Mouse (Mus musculus): ENCODE data around the gene Asb13. TPM values are rescaled to one million over a fixed set of nuclear protein-coding genes. Genes with fewer than 3 reads are reported as not detected.

Asb13 gene
- polyA plus RNA-seq, 1 experiment from 2014 or later: 15.3 TPM

GRCm38 (mm10) chr13:3667288-3667873 is 33.5 kb downstream of the Asb13 start:
- no peak overlapping the region for H3K4me3 ChIP-seq (replicated peaks)
- 85% methylated on average over 5 of the region's 5 CpGs for WGBS
- H3K4me2 ChIP-seq: no peak overlapping the region

GRCm38 (mm10) chr13:3668068-3668467 is 34.2 kb downstream of the Asb13 start:
- Histone ChIP-seq H3K27ac (replicated peaks) (no peak overlapping the region), H3K9ac (replicated peaks) (no peak overlapping the region), H3K9me3 (replicated peaks) (0 out of 2 replicates have a peak, but pooled peaks cover 3% of the 10 kb centered on the region), H3K4me3 (replicated peaks) (no peak overlapping the region), H3K36me3 (no peaks in the 10 kb centered on the region), H3K4me2 (no peak overlapping the region), H3K27me3 (replicated peaks) (no peaks in the 10 kb centered on the region), H3K4me1 (no peaks in the 10 kb centered on the region)
- ATAC-seq (ENCODE audit: low FRiP score): no peak
- WGBS: 92% methylated on average over 3 of the region's 3 CpGs

More at GRCm38 (mm10) chr13:3667288-3667873, 33.5 kb downstream of the Asb13 start:
- Histone ChIP-seq H3K9ac (replicated peaks) (no peak overlapping the region), H3K27me3 (replicated peaks) (no peaks in the 10 kb centered on the region), H3K27ac (replicated peaks) (no peak overlapping the region), H3K9me3 (replicated peaks) (0 out of 2 replicates have a peak, but pooled peaks cover 3% of the 10 kb centered on the region), H3K4me1 (no peaks in the 10 kb centered on the region), H3K36me3 (no peaks in the 10 kb centered on the region)
- no peak for ATAC-seq (ENCODE audit: low FRiP score)

GRCm38 (mm10) chr13:3669611-3670010 is 35.8 kb downstream of the Asb13 start:
- no peak overlapping the region for H3K4me3 ChIP-seq (replicated peaks)
- H3K9ac ChIP-seq (replicated peaks): no peak overlapping the region
- H3K27ac ChIP-seq (replicated peaks): no peak overlapping the region
- no peaks in the 10 kb centered on the region for H3K27me3 ChIP-seq (replicated peaks)
- no peak for ATAC-seq (ENCODE audit: low FRiP score)
- 83% methylated on average over 1 of the region's 1 CpGs for WGBS
- 0 out of 2 replicates have a peak, but pooled peaks cover 3% of the 10 kb centered on the region for H3K9me3 ChIP-seq (replicated peaks)
- H3K4me1 ChIP-seq: no peaks in the 10 kb centered on the region
- no peak overlapping the region for H3K4me2 ChIP-seq
- H3K36me3 ChIP-seq: no peaks in the 10 kb centered on the region

- H3K36me3 ChIP-seq: no peaks in the 10 kb centered on the region
- no peak for ATAC-seq (ENCODE audit: low FRiP score)
- 75% methylated on average over 1 of the region's 1 CpGs for WGBS
- no peak overlapping the region for H3K9ac ChIP-seq (replicated peaks)
- H3K4me3 ChIP-seq (replicated peaks): no peak overlapping the region
- H3K4me2 ChIP-seq: no peak overlapping the region
- H3K4me1 ChIP-seq: no peaks in the 10 kb centered on the region
- 0 out of 2 replicates have a peak, but pooled peaks cover 3% of the 10 kb centered on the region for H3K9me3 ChIP-seq (replicated peaks)
- H3K27me3 ChIP-seq (replicated peaks): no peaks in the 10 kb centered on the region
- no peak overlapping the region for H3K27ac ChIP-seq (replicated peaks)
Measured at GRCm38 (mm10) chr13:3670039-3670438, 36.2 kb downstream of the Asb13 start.

GRCm38 (mm10) chr13:3673151-3673550 is 39.3 kb downstream of the Asb13 start:
- Histone ChIP-seq H3K9me3 (replicated peaks) (0 out of 2 replicates have a peak, but pooled peaks cover 3% of the 10 kb centered on the region), H3K27me3 (replicated peaks) (no peaks in the 10 kb centered on the region), H3K36me3 (no peaks in the 10 kb centered on the region), H3K4me1 (no peaks in the 10 kb centered on the region), H3K27ac (replicated peaks) (no peak overlapping the region), H3K9ac (replicated peaks) (no peak overlapping the region), H3K4me3 (replicated peaks) (no peak overlapping the region), H3K4me2 (no peak overlapping the region)
- 79% methylated on average over 3 of the region's 3 CpGs for WGBS
- ATAC-seq (ENCODE audit: low FRiP score): no peak

GRCm38 (mm10) chr13:3673622-3674021 is 39.8 kb downstream of the Asb13 start:
- ATAC-seq (ENCODE audit: low FRiP score): no peak
- no peak overlapping the region for H3K4me3 ChIP-seq (replicated peaks)

GRCm38 (mm10) chr13:3675855-3676254 is 42.0 kb downstream of the Asb13 start:
- H3K9me3 ChIP-seq (replicated peaks): 0 out of 2 replicates have a peak, but pooled peaks cover 3% of the 10 kb centered on the region
- H3K27me3 ChIP-seq (replicated peaks): no peaks in the 10 kb centered on the region
- no peaks in the 10 kb centered on the region for H3K36me3 ChIP-seq
- H3K9ac ChIP-seq (replicated peaks): no peak overlapping the region
- H3K4me3 ChIP-seq (replicated peaks): no peak overlapping the region
- H3K4me1 ChIP-seq: no peaks in the 10 kb centered on the region
- no peak for ATAC-seq (ENCODE audit: low FRiP score)
- H3K27ac ChIP-seq (replicated peaks): no peak overlapping the region
- WGBS: 92% methylated on average over 4 of the region's 4 CpGs
- H3K4me2 ChIP-seq: no peak overlapping the region

More at GRCm38 (mm10) chr13:3673622-3674021, 39.8 kb downstream of the Asb13 start:
- no peak overlapping the region for H3K4me2 ChIP-seq
- no peak overlapping the region for H3K27ac ChIP-seq (replicated peaks)
- H3K27me3 ChIP-seq (replicated peaks): no peaks in the 10 kb centered on the region
- no peak overlapping the region for H3K9ac ChIP-seq (replicated peaks)
- no peaks in the 10 kb centered on the region for H3K4me1 ChIP-seq
- H3K36me3 ChIP-seq: no peaks in the 10 kb centered on the region
- 0 out of 2 replicates have a peak, but pooled peaks cover 3% of the 10 kb centered on the region for H3K9me3 ChIP-seq (replicated peaks)
- WGBS: 84% methylated on average over 4 of the region's 4 CpGs

GRCm38 (mm10) chr13:3679098-3679497 is 45.3 kb downstream of the Asb13 start:
- Histone ChIP-seq H3K4me2 (no peak overlapping the region), H3K27me3 (replicated peaks) (no peaks in the 10 kb centered on the region), H3K4me1 (no peaks in the 10 kb centered on the region), H3K27ac (replicated peaks) (no peak overlapping the region), H3K9me3 (replicated peaks) (no peaks in the 10 kb centered on the region), H3K4me3 (replicated peaks) (no peak overlapping the region), H3K36me3 (no peaks in the 10 kb centered on the region), H3K9ac (replicated peaks) (no peak overlapping the region)
- WGBS: 92% methylated on average over 4 of the region's 4 CpGs
- ATAC-seq (ENCODE audit: low FRiP score): no peak

GRCm38 (mm10) chr13:3686306-3686705 is 52.5 kb downstream of the Asb13 start:
- H3K9me3 ChIP-seq (replicated peaks): no peaks in the 10 kb centered on the region
- H3K9ac ChIP-seq (replicated peaks): no peak overlapping the region
- no peak overlapping the region for H3K27ac ChIP-seq (replicated peaks)
- 73% methylated on average over 1 of the region's 1 CpGs for WGBS
- H3K27me3 ChIP-seq (replicated peaks): no peaks in the 10 kb centered on the region
- H3K4me2 ChIP-seq: no peak overlapping the region
- H3K4me1 ChIP-seq: no peaks in the 10 kb centered on the region
- H3K4me3 ChIP-seq (replicated peaks): no peak overlapping the region
- no peaks in the 10 kb centered on the region for H3K36me3 ChIP-seq
- ATAC-seq (ENCODE audit: low FRiP score): no peak

- Histone ChIP-seq H3K36me3 (no peaks in the 10 kb centered on the region), H3K27ac (replicated peaks) (no peak overlapping the region), H3K4me3 (replicated peaks) (no peak overlapping the region), H3K27me3 (replicated peaks) (no peaks in the 10 kb centered on the region), H3K4me1 (no peaks in the 10 kb centered on the region), H3K9me3 (replicated peaks) (no peaks in the 10 kb centered on the region), H3K9ac (replicated peaks) (no peak overlapping the region), H3K4me2 (no peak overlapping the region)
- WGBS: 38% methylated on average over 11 of the region's 11 CpGs
- ATAC-seq (ENCODE audit: low FRiP score): no peak
Measured at GRCm38 (mm10) chr13:3694599-3695343, 60.9 kb downstream of the Asb13 start.

GRCm38 (mm10) chr13:3696977-3697735 is 63.3 kb downstream of the Asb13 start:
- H3K27me3 ChIP-seq (replicated peaks): no peaks in the 10 kb centered on the region
- no peak overlapping the region for H3K27ac ChIP-seq (replicated peaks)
- no peak overlapping the region for H3K4me3 ChIP-seq (replicated peaks)
- 91% methylated on average over 8 of the region's 8 CpGs for WGBS
- H3K4me2 ChIP-seq: no peak overlapping the region
- H3K36me3 ChIP-seq: no peaks in the 10 kb centered on the region
- no peaks in the 10 kb centered on the region for H3K4me1 ChIP-seq
- no peak overlapping the region for H3K9ac ChIP-seq (replicated peaks)
- no peaks in the 10 kb centered on the region for H3K9me3 ChIP-seq (replicated peaks)
- no peak for ATAC-seq (ENCODE audit: low FRiP score)

All from neural tube, embryonic 15.5 days (tissue).